21 mouse cellular contexts compared by ENCODE assay signal in the genomic region with DNA sequence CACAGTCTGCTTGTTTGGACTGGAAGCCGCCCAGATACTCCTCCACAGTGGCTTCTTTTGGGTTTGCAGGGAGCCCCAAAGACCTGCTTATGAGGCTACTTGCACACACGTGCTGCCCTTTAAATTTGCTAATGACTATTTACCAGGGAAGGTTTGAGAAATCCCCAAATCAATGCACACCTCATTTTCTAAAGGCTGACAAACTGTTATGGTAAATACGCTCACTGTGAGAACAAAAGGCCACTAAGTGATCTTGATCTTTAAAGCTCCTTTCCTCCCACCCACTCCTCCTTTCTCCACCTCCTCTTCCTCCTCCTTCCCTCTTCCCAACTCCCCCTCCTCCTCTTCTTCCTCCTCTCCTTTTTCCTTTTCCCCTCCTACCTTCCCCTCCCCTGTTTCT.
"Had no signal": no experiment of that assay in that cellular context is flagged by ENCODE, and none has a peak within 500 bp of the region (broad histone marks: within the 10 kb centered on the region; RNA-seq: fewer than 3 reads in every experiment).

No protein-coding gene starts in this region.

- H3K27ac ChIP-seq: kidney, embryonic 15.5 days; limb, embryonic 13.5 days; liver, embryonic 12.5 days; liver, embryonic 15.5 days; lung, embryonic 15.5 days; midbrain, embryonic 10.5 days; stomach, embryonic 15.5 days had no signal

- H3K4me3 ChIP-seq: kidney, embryonic 15.5 days; limb, embryonic 13.5 days; liver, embryonic 12.5 days; liver, embryonic 15.5 days; lung, embryonic 15.5 days; megakaryocyte, embryonic 14.5 days; midbrain, embryonic 10.5 days; stomach, embryonic 15.5 days had no signal

- H3K27me3 ChIP-seq: kidney, embryonic 15.5 days; limb, embryonic 13.5 days; liver, embryonic 12.5 days; liver, embryonic 15.5 days; lung, embryonic 15.5 days; megakaryocyte, embryonic 14.5 days; stomach, embryonic 15.5 days had no signal

- H3K36me3 ChIP-seq: kidney, embryonic 15.5 days; limb, embryonic 13.5 days; liver, embryonic 12.5 days; liver, embryonic 15.5 days; lung, embryonic 15.5 days; midbrain, embryonic 10.5 days; stomach, embryonic 15.5 days had no signal

- H3K4me2 ChIP-seq: kidney, embryonic 15.5 days; limb, embryonic 13.5 days; liver, embryonic 15.5 days; lung, embryonic 15.5 days; stomach, embryonic 15.5 days had no signal

- H3K4me1 ChIP-seq: lung, embryonic 15.5 days; stomach, embryonic 15.5 days had no signal

- H3K9me3 ChIP-seq: kidney, embryonic 15.5 days; limb, embryonic 13.5 days; liver, embryonic 12.5 days; liver, embryonic 15.5 days; lung, embryonic 15.5 days; megakaryocyte, embryonic 14.5 days; midbrain, embryonic 10.5 days; stomach, embryonic 15.5 days had no signal

- H3K9ac ChIP-seq: kidney, embryonic 15.5 days; limb, embryonic 13.5 days; liver, embryonic 12.5 days; liver, embryonic 15.5 days; lung, embryonic 15.5 days; stomach, embryonic 15.5 days had no signal

- DNase-seq: kidney, adult 2 months; kidney, postnatal 10 days; kidney, postnatal 36 days; left cerebral cortex, postnatal 4 days; liver; lung, adult 18-20 months; lung, postnatal 10 days; lung, postnatal 36 days; midbrain, embryonic 14.5 days; right cerebral cortex, adult 18-20 months; right cerebral cortex, postnatal 14 days; right cerebral cortex, postnatal 4 days; thymus, postnatal 25 days had no signal
